Mouse (Mus musculus): Measurements from ENCODE around the gene Pecr. TPM values are rescaled to one million over a fixed set of nuclear protein-coding genes. Genes with fewer than 3 reads are reported as not detected.
"Not testable (repeated sequence)": the region's sequence is repeated elsewhere in the genome, so short reads cannot be mapped to it uniquely, and the experiment has no call there.

The Pecr gene
- polyA plus RNA-seq, 1 experiment from 2014 or later, result 21.7 TPM

DNA sequence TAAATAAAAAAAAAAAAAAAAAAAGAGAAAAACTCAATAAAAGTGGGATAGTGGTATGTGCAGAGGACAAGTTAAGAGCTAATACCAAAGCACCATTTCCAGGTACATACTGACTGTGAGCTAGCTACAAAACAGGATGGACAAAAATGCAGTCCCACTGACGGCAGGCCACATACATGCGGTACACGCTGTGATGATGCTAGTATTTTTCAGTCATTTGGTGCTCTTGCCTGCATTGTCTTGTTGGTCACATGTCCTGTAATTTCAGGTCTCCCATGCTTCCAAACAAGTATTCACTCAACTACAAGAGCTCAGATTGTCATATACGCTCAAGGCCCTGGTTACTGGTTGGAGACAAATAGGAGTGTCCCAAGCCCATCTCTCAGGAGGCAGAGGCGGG is 56.6 kb downstream of the Pecr start:
- ATAC-seq (replicated peaks; ENCODE audit: insufficient number of reproducible peaks, insufficient read depth, low FRiP score, low read depth), result no peak
- Histone ChIP-seq H3K9ac (no peak overlapping the region), H3K4me3 (no peak overlapping the region), H3K27me3 (peaks cover 6% of the 10 kb centered on the region), H3K27ac (no peak overlapping the region), H3K36me3 (no peaks in the 10 kb centered on the region), H3K9me3 (replicated peaks) (no peaks in the 10 kb centered on the region), H3K4me2 (no peak overlapping the region), H3K4me1 (replicated peaks) (no peaks in the 10 kb centered on the region)
- 80% methylated on average over 5 of the region's 5 CpGs for WGBS

DNA sequence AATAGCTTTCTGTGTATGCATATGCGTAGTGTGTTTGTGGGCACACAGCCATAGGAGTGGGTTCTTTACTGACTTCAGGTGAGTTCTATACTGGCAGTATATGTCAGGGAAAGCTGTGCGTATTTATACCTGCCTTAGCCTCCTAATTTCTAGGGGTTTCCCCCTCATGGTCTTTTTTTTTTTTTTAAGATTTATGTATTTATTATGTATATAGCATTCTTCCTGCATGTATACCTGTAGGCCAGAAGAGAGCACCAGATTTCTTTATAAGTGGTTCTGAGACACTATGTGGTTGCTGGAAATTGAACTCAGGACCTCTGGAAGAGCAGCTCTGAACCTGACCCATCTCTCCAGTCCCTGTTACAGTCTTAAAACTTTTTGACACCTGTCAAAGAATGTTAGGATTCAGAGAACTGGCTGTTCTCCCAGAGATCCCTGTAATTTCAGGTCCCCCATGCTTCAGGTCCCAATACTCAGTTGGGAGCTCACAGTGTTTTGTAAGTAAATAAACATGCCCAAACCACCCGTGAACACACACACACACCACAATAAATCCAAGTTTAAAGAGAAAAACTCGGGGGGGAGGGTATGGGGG is 57.1 kb downstream of the Pecr start:
- no peak overlapping the region for H3K9ac ChIP-seq
- H3K36me3 ChIP-seq, result no peaks in the 10 kb centered on the region
- no peaks in the 10 kb centered on the region for H3K9me3 ChIP-seq (replicated peaks)
- no peak overlapping the region for H3K4me3 ChIP-seq
- H3K27ac ChIP-seq, result 0 out of 2 replicates have a peak overlapping the region, but pooled peaks have one; percentile 37
- ATAC-seq (replicated peaks; ENCODE audit: insufficient number of reproducible peaks, insufficient read depth, low FRiP score, low read depth), result no peak
- H3K4me1 ChIP-seq (replicated peaks), result no peaks in the 10 kb centered on the region
- WGBS, result 46% methylated on average over 4 of the region's 4 CpGs
- no peak overlapping the region for H3K4me2 ChIP-seq
- H3K27me3 ChIP-seq, result peaks cover 6% of the 10 kb centered on the region

GRCm38 (mm10) chr1:72226172-72226886 is 57.8 kb downstream of the Pecr start:
- H3K4me1 ChIP-seq (replicated peaks), result no peaks in the 10 kb centered on the region
- H3K36me3 ChIP-seq, result no peaks in the 10 kb centered on the region
- H3K27me3 ChIP-seq, result peaks cover 6% of the 10 kb centered on the region
- WGBS, result 2% methylated on average over 11 of the region's 18 CpGs
- H3K9ac ChIP-seq, result 0 out of 2 replicates have a peak overlapping the region, but pooled peaks have one; percentile 57
- H3K4me2 ChIP-seq, result peak overlapping the region; percentile 70
- H3K27ac ChIP-seq, result peak overlapping the region; percentile 51; the same call in 1 of the 2 replicates
- peak; percentile 68 for ATAC-seq (replicated peaks; ENCODE audit: insufficient number of reproducible peaks, insufficient read depth, low FRiP score, low read depth)
- no peaks in the 10 kb centered on the region for H3K9me3 ChIP-seq (replicated peaks)
- H3K4me3 ChIP-seq, result peak overlapping the region; percentile 59

- not testable (repeated sequence) for H3K36me3 ChIP-seq; H3K27me3 ChIP-seq; H3K9me3 ChIP-seq (replicated peaks); H3K4me1 ChIP-seq (replicated peaks)
- Histone ChIP-seq H3K27ac (peak overlapping the region; percentile 51; the same call in 1 of the 2 replicates), H3K4me3 (peak overlapping the region; percentile 59), H3K4me2 (peak overlapping the region; percentile 70), H3K9ac (peak overlapping the region; percentile 57)
- peak; percentile 82 for ATAC-seq (replicated peaks; ENCODE audit: insufficient number of reproducible peaks, insufficient read depth, low FRiP score, low read depth)
- WGBS, result under 1% methylated on average over 25 of the region's 31 CpGs
These were observed 58.4 kb downstream of the Pecr start for GRCm38 (mm10) chr1:72225720-72226171.

GRCm38 (mm10) chr1:72225054-72225718 is 58.9 kb downstream of the Pecr start:
- Histone ChIP-seq H3K4me3 (peak overlapping the region; percentile 59), H3K4me2 (peak overlapping the region; percentile 70), H3K27ac (no peak overlapping the region), H3K36me3 (no peaks in the 10 kb centered on the region), H3K27me3 (peaks cover 9% of the 10 kb centered on the region), H3K9me3 (replicated peaks) (no peaks in the 10 kb centered on the region), H3K4me1 (replicated peaks) (no peaks in the 10 kb centered on the region), H3K9ac (0 out of 2 replicates have a peak overlapping the region, but pooled peaks have one; percentile 57)
- ATAC-seq (replicated peaks; ENCODE audit: insufficient number of reproducible peaks, insufficient read depth, low FRiP score, low read depth), result no peak
- 11% methylated on average over 13 of the region's 13 CpGs for WGBS

DNA sequence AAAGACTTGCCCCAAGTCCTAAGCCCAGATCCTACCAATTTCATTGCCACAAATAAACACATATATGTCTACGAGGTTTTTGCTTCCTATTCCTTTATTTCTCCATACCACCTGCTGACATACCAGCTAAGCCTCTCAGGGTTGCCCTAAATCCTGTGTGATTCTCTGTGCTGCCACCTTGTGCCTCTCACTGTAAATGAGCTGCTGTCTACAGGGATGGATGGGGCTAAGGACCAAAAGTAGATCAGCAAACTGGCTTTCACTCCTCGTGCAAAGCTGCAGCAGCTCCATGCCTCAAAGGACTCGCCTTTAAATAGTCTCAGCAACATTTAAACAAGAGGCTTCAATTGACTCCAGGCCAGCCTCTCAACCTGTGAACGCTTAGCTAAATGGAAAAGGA is 64.1 kb downstream of the Pecr start:
- H3K36me3 ChIP-seq, result no peaks in the 10 kb centered on the region
- ATAC-seq (replicated peaks; ENCODE audit: insufficient number of reproducible peaks, insufficient read depth, low FRiP score, low read depth), result no peak
- no peak overlapping the region for H3K27ac ChIP-seq
- no peak overlapping the region for H3K9ac ChIP-seq
- no peak overlapping the region for H3K4me2 ChIP-seq
- peaks cover 3% of the 10 kb centered on the region for H3K4me1 ChIP-seq (replicated peaks)
- WGBS, result 29% methylated on average over 4 of the region's 4 CpGs
- H3K4me3 ChIP-seq, result no peak overlapping the region
- peaks cover 9% of the 10 kb centered on the region for H3K27me3 ChIP-seq
- no peaks in the 10 kb centered on the region for H3K9me3 ChIP-seq (replicated peaks)

DNA sequence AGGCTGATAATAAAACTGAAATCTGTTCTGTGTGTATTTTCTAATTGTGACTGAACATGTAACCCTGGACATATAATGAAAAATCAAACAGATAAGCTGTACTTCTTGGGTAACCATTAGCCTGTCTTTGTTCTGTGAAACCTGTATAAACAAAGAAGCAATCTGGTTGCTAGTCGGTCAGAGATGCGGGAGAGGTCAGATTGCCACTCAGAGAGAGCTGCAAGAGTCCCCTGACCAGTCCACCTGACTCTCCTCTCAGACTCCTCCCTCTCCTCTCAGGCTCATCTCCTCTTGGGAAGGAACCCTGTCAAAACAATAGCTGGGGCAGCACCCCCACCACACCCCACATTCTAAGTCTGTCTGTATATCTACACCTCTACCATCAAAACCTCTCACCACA is 65.0 kb downstream of the Pecr start:
- Histone ChIP-seq H3K27ac (no peak overlapping the region), H3K4me3 (no peak overlapping the region), H3K27me3 (peaks cover 3% of the 10 kb centered on the region), H3K36me3 (no peaks in the 10 kb centered on the region), H3K9me3 (replicated peaks) (no peaks in the 10 kb centered on the region), H3K4me2 (no peak overlapping the region), H3K9ac (no peak overlapping the region), H3K4me1 (replicated peaks) (peaks cover 12% of the 10 kb centered on the region)
- 63% methylated on average over 2 of the region's 2 CpGs for WGBS
- no peak for ATAC-seq (replicated peaks; ENCODE audit: insufficient number of reproducible peaks, insufficient read depth, low FRiP score, low read depth)

GRCm38 (mm10) chr1:72218626-72219025 is 65.5 kb downstream of the Pecr start:
- ATAC-seq (replicated peaks; ENCODE audit: insufficient number of reproducible peaks, insufficient read depth, low FRiP score, low read depth), result no peak
- H3K4me1 ChIP-seq (replicated peaks), result peaks cover 15% of the 10 kb centered on the region
- H3K4me2 ChIP-seq, result no peak overlapping the region
- H3K9me3 ChIP-seq (replicated peaks), result no peaks in the 10 kb centered on the region
- no peak overlapping the region for H3K27ac ChIP-seq
- 64% methylated on average over 2 of the region's 2 CpGs for whole genome bisulfite sequencing
- no peak overlapping the region for H3K4me3 ChIP-seq
- H3K9ac ChIP-seq, result no peak overlapping the region
- H3K27me3 ChIP-seq, result 0 out of 2 replicates have a peak, but pooled peaks cover 2% of the 10 kb centered on the region
- H3K36me3 ChIP-seq, result no peaks in the 10 kb centered on the region

DNA sequence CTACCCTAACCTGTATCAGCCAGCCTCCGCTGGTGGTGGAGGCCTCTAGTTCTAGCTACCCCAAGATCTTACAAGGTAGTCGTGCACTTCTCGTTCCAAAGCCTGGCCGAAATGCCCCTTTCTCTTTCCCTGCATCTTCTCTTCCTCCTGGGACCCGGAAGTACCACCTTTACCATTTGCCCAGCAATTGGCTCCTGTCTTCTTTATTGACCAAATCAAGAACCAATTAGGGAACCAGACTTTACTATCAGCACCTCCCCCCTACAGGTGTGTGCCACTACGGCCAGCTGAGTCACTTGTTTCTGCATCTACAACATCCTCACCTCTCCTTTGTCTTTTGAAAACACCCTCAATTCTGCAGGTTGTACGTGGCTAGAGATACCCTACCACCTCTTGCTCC is 67.4 kb downstream of the Pecr start:
- no peak for ATAC-seq (replicated peaks; ENCODE audit: insufficient number of reproducible peaks, insufficient read depth, low FRiP score, low read depth)
- Histone ChIP-seq H3K9ac (no peak overlapping the region), H3K4me1 (replicated peaks) (peaks cover 15% of the 10 kb centered on the region), H3K27ac (no peak overlapping the region), H3K4me3 (no peak overlapping the region), H3K4me2 (no peak overlapping the region), H3K27me3 (0 out of 2 replicates have a peak, but pooled peaks cover 2% of the 10 kb centered on the region), H3K36me3 (no peaks in the 10 kb centered on the region), H3K9me3 (replicated peaks) (no peaks in the 10 kb centered on the region)
- WGBS, result 78% methylated on average over 7 of the region's 7 CpGs

DNA sequence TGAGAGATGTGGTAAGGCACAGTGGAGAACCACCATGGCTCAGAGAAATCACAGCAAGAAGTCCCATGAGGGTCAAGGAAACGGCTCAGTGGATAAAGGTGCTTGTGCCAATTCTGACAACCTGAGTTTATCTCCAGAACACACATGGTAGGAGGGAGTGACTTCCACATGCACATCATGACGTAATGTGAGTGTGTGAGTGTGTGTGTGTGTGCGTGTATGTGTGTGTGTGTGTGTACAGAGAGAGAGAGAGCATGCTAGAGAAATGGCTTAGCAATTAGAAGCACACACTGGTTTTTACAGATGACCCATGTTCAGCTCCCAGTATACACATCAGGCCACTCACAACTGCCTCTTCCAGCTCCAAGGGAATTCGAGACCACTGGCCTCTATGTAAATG is 68.9 kb downstream of the Pecr start:
- Histone ChIP-seq H3K27ac (peak overlapping the region; percentile 86), H3K9ac (no peak overlapping the region), H3K36me3 (no peaks in the 10 kb centered on the region), H3K4me1 (replicated peaks) (peaks cover 15% of the 10 kb centered on the region), H3K4me2 (peak overlapping the region; percentile 15; the same call in 1 of the 2 replicates), H3K4me3 (no peak overlapping the region), H3K9me3 (replicated peaks) (no peaks in the 10 kb centered on the region), H3K27me3 (no peaks in the 10 kb centered on the region)
- ATAC-seq (replicated peaks; ENCODE audit: insufficient number of reproducible peaks, insufficient read depth, low FRiP score, low read depth), result no peak
- 48% methylated on average over 4 of the region's 4 CpGs for WGBS

GRCm38 (mm10) chr1:72214470-72214961 is 69.6 kb downstream of the Pecr start:
- Histone ChIP-seq H3K4me3 (no peak overlapping the region), H3K9ac (no peak overlapping the region), H3K4me2 (peak overlapping the region; percentile 15; the same call in 1 of the 2 replicates), H3K36me3 (no peaks in the 10 kb centered on the region), H3K27ac (peak overlapping the region; percentile 86), H3K4me1 (replicated peaks) (peaks cover 15% of the 10 kb centered on the region), H3K27me3 (no peaks in the 10 kb centered on the region), H3K9me3 (replicated peaks) (no peaks in the 10 kb centered on the region)
- 22% methylated on average over 7 of the region's 7 CpGs for WGBS
- ATAC-seq (replicated peaks; ENCODE audit: insufficient number of reproducible peaks, insufficient read depth, low FRiP score, low read depth), result peak; percentile 58

All from heart, embryonic 15.5 days (tissue).